Mouse (Mus musculus): Measurements from ENCODE around the gene Capn1.

DNA sequence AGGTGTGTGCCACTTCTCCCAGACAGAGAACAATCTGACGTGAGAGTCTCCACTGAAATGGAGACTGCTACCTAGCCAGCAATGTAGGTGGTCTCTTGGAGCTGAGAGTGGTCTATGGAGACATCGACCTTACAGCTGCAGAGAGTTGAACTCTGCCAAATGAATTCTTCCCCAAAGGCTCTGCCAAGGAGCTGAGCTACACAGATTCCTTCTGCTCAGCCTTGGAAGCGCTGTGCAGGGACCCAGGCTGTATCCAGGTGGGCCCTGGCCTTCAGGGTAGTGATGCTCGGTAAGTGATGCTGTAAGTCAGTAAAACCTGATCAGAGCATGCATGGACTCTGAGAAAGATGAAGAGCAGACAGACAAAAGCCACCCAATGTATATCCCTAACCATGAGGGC, 40.6 kb downstream of the Capn1 start:
- no peak for TF ChIP-seq CTCF (IDR thresholded peaks at IDR 0.05; ENCODE audit: insufficient read depth, low read depth, low read length)
- no peak for TF ChIP-seq POLR2A (IDR thresholded peaks at IDR 0.05; ENCODE audit: insufficient read depth, low read depth, low read length)
